Mouse (Mus musculus): ENCODE measurements around the gene Atrx. TPM values are rescaled to one million over a fixed set of nuclear protein-coding genes. Genes with fewer than 3 reads are reported as not detected.
"Not testable (repeated sequence)": the region's sequence is repeated elsewhere in the genome, so short reads cannot be mapped to it uniquely, and the experiment has no call there.

Atrx gene
- total RNA-seq (2021): 10 to 100 TPM; 78.5 to 99.6 TPM
- long read RNA-seq, experiment 1, partial matches to known transcripts: 1 of 5 reads
- long read RNA-seq, experiment 1, other reads (novel, unspliced or antisense): 4 of 5 reads
- long read RNA-seq, experiment 2, partial matches to known transcripts: 26 of 71 reads
- long read RNA-seq, experiment 2, other reads (novel, unspliced or antisense): 33 of 71 reads

GRCm38 (mm10) chrX:105928861-105929477, at the start of gene Atrx:
Atrx (minus strand) TSS chrX:105929403.
- DNase-seq (ENCODE audit: low spot score in 2 of 2): peak; percentile 38 to 55

GRCm38 (mm10) chrX:105957091-105957490, 27.9 kb upstream of the Atrx start:
- not testable (repeated sequence) for DNase-seq (ENCODE audit: low spot score in 2 of 2)

GRCm38 (mm10) chrX:105953999-105954398, 24.8 kb upstream of the Atrx start:
- no peak for DNase-seq (ENCODE audit: low spot score in 2 of 2)

GRCm38 (mm10) chrX:105946357-105946756, 17.2 kb upstream of the Atrx start:
- no peak for DNase-seq (ENCODE audit: low spot score in 2 of 2)

- DNase-seq (ENCODE audit: low spot score in 2 of 2): no peak
Measured at GRCm38 (mm10) chrX:105939245-105939644, 10.0 kb upstream of the Atrx start.

- DNase-seq (ENCODE audit: low spot score in 2 of 2): no peak
Measured at GRCm38 (mm10) chrX:105937736-105938135, 8.5 kb upstream of the Atrx start.

- no peak for DNase-seq (ENCODE audit: low spot score in 2 of 2)
Measured at GRCm38 (mm10) chrX:105934341-105934740, 5.1 kb upstream of the Atrx start.

GRCm38 (mm10) chrX:105929478-105930038, 355 bp upstream of the Atrx start:
- no peak for DNase-seq (ENCODE audit: low spot score in 2 of 2)

- DNase-seq (ENCODE audit: low spot score in 2 of 2): peak; percentile 9 to 34
Measured at GRCm38 (mm10) chrX:105927941-105928860, 1.0 kb downstream of the Atrx start.

- DNase-seq (ENCODE audit: low spot score in 2 of 2): peak; percentile 18 to 21
Measured at GRCm38 (mm10) chrX:105926121-105926735, 3.0 kb downstream of the Atrx start.

- DNase-seq (ENCODE audit: low spot score in 2 of 2): no peak
Measured at GRCm38 (mm10) chrX:105924326-105925070, 4.7 kb downstream of the Atrx start.

- DNase-seq (ENCODE audit: low spot score in 2 of 2): no peak
Measured at GRCm38 (mm10) chrX:105923896-105924295, 5.3 kb downstream of the Atrx start.

- DNase-seq (ENCODE audit: low spot score in 2 of 2): not testable (repeated sequence)
Measured at GRCm38 (mm10) chrX:105922986-105923385, 6.2 kb downstream of the Atrx start.

GRCm38 (mm10) chrX:105921421-105921820, 7.8 kb downstream of the Atrx start:
- peak; percentile 28 to 31 for DNase-seq (ENCODE audit: low spot score in 2 of 2)

GRCm38 (mm10) chrX:105911728-105912127, 17.5 kb downstream of the Atrx start:
- no peak for DNase-seq (ENCODE audit: low spot score in 2 of 2)

- DNase-seq (ENCODE audit: low spot score in 2 of 2): no peak
Measured at GRCm38 (mm10) chrX:105901611-105902010, 27.6 kb downstream of the Atrx start.

GRCm38 (mm10) chrX:105886921-105887320, 42.3 kb downstream of the Atrx start:
- DNase-seq (ENCODE audit: low spot score in 2 of 2): no peak

- DNase-seq (ENCODE audit: low spot score in 2 of 2): peak in 1 of 2 experiments; percentile 17
Measured at GRCm38 (mm10) chrX:105864367-105864766, 64.8 kb downstream of the Atrx start.

GRCm38 (mm10) chrX:105824462-105824861, 104.7 kb downstream of the Atrx start:
- no peak for DNase-seq (ENCODE audit: low spot score in 2 of 2)

- no peak for DNase-seq (ENCODE audit: low spot score in 2 of 2)
Measured at GRCm38 (mm10) chrX:105794806-105795403, 134.3 kb downstream of the Atrx start.

Measured in adrenal gland, adult 18-20 months (tissue).